Mouse (Mus musculus) spleen, embryonic (tissue): ENCODE results near the gene Slc11a2.

Source experiments
- CTCF ChIA-PET: fragments of 350-600 bp; sonication (Branson Sonifier 250); formaldehyde crosslinking; loops from one replicate; lab custom pipeline; 2022; lab: Charles Lee

Slc11a2 gene

DNA sequence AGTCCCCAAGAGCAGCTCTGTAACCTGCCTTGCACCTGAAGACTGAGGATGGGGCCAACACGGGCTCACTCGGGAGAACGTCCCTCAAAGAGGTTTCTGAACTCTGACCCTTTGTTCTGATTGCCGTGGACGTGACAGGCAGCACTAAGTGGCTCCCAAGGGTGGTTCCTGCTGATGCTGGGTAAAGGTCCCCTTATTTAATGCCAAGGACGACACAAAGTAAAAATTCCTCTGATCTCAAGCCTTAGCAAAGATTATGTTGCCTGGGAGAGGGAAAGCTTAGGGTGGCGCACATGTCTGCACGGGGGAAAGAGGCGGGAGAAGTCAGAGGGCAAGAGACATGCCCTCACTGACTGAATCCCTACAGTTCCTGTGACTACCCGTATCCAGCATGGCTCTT, 11.6 kb upstream of the Slc11a2 start:
- CTCF ChIA-PET = no interaction called here

GRCm38 (mm10) chr15:100436112-100436511, 11.2 kb upstream of the Slc11a2 start:
- CTCF ChIA-PET = no interaction called here

- CTCF ChIA-PET = interaction anchor here (0.6 kb wide), 1 partner anchor 22 kb away, joined by 3 read pairs; no protein-coding TSS in a partner anchor
Observed at GRCm38 (mm10) chr15:100433234-100433633, 8.4 kb upstream of the Slc11a2 start.

GRCm38 (mm10) chr15:100429959-100430565, 5.2 kb upstream of the Slc11a2 start:
- CTCF ChIA-PET = no interaction called here

DNA sequence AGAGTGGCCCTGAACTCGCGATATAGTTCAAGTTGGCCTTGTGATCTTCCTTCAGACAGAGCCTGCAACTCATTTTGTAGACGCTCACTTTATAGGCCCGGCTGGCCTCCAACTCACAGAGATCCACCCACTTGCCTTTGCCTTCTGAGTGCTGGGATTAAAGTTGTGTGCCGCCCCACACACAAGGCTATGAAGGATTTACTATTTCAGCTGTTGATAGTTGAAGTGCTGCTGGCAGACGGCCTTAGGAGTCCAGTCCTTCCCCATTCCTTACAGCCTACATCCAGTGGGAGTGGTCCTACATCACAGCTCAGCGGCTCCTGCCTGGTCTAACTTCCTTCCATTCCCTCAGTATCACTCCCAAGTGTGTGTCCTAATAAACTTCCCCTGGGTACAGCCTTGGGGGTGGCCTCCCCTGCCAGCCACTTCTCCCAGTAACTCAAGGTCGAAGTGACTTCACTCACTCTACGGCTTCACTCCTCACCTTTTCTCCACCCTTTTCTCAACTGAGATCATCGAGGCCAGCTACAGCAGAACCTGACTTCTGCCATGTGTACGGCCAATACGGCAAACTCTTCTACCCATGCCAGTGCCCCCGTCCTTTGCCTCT, 3.5 kb upstream of the Slc11a2 start:
- CTCF ChIA-PET = interaction anchor here (0.7 kb wide), 1 partner anchor 567 kb away, joined by 7 read pairs; no protein-coding TSS in a partner anchor

GRCm38 (mm10) chr15:100423916-100424315, 956 bp downstream of the Slc11a2 start:
- CTCF ChIA-PET = interaction anchor here (1.4 kb wide), 1 partner anchor 19 kb away, joined by 7 read pairs; no protein-coding TSS in a partner anchor

GRCm38 (mm10) chr15:100422899-100423860, 1.7 kb downstream of the Slc11a2 start:
- CTCF ChIA-PET = interaction anchor here (0.6 to 1.4 kb wide), 4 partner anchors 13 to 1594 kb away, joined by 3 to 7 read pairs (median 4); no protein-coding TSS in a partner anchor

DNA sequence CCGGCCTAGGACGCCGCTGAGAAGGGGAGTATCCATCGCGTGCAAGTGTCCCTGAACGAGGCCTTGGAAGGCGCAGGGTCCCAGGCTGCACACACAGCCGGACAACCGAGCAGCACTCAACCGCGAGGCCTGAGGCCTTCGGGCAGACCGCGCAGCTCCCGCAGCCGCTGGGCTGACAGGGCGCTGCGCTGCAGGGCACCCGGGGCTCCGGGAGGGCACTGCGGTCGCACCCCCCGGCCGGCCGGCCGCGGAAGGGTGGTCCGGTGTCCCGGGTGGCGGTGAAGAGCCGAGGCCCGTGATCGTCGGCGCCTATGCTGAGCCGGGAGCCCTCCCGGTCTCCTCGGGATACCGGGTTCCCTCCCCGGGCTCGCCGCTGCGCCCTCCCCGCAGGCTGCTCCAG, 2.4 kb downstream of the Slc11a2 start:
- CTCF ChIA-PET = interaction anchor here (0.6 kb wide), 1 partner anchor 12 kb away, joined by 3 read pairs; no protein-coding TSS in a partner anchor

- CTCF ChIA-PET = interaction anchor here (0.6 kb wide), 1 partner anchor 716 kb away, joined by 6 read pairs; the partner anchor contains the start of gene Gm17349
Observed at GRCm38 (mm10) chr15:100421758-100422197, 3.1 kb downstream of the Slc11a2 start, which contains the start of gene Gm5475. Gene Gm5475, plus strand, starts transcription at chr15:100422147.

GRCm38 (mm10) chr15:100421059-100421757, 3.7 kb downstream of the Slc11a2 start:
- CTCF ChIA-PET = interaction anchor here (0.6 kb wide), 1 partner anchor 716 kb away, joined by 6 read pairs; the partner anchor contains the start of gene Gm17349

GRCm38 (mm10) chr15:100419901-100420745, 4.7 kb downstream of the Slc11a2 start:
- CTCF ChIA-PET = no interaction called here

DNA sequence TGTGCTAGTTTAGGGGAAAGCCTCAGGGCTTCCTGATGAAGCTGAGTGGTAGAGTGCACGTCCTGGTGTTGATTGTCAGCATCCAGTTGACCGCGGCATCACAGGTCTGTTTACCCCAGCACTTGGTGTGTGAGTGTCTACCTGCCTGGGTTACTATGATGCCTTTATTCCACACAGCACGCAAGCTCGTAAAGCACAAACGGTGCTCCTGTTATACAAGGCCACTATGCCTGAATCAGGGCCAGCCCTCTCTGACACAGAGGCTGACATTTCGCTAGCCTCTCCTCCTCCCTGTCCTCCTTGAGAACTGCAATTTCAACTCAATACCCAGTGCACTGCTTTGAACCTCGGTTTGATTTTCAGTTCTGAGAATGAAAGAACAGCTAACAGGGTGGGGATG, 5.6 kb downstream of the Slc11a2 start:
- CTCF ChIA-PET = no interaction called here

GRCm38 (mm10) chr15:100417854-100418450, 6.9 kb downstream of the Slc11a2 start:
- CTCF ChIA-PET = interaction anchor here (0.6 kb wide), 1 partner anchor 1832 kb away, joined by 3 read pairs; no protein-coding TSS in a partner anchor

DNA sequence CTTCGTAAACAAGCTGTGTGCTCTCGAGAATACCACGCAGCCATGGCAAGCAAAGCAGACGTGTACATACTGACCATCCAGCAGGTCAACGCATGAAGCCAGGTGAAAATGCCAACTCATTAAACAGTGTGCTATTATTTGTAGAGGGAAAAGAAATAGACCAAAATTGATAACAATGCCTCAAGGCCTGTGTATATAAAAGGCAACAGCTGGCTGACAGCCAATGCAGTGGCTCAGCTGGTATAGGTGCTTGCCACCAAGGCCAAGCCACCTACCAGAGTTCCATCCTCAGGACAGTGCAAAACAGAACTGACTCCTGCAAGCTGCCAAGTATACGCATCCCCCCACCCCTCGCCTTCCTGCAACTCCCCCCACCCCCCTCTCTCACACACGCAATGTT, 9.2 kb downstream of the Slc11a2 start:
- CTCF ChIA-PET = no interaction called here

GRCm38 (mm10) chr15:100414942-100415341, 9.9 kb downstream of the Slc11a2 start:
- CTCF ChIA-PET = no interaction called here

DNA sequence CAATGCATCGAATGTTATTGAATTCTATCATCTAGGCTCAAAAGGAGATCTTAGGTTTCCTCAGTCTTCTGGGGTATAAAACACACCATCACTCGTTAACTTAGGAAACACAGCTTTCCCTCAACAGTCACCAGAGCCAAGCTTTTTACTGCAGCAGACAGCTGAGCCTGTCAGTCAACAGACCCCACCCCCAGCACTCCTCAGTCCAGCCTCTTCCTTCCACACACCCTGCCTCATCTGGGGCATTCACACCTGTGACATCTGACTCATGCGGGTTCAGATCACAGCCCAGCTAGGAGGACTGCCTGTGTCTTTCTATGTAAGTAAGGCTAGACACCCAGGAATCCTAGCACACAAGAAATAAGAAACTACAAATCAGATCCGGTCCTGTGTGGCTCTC, 10.9 kb downstream of the Slc11a2 start:
- CTCF ChIA-PET = no interaction called here

- CTCF ChIA-PET = no interaction called here
Observed at GRCm38 (mm10) chr15:100413306-100413705, 11.6 kb downstream of the Slc11a2 start.

DNA sequence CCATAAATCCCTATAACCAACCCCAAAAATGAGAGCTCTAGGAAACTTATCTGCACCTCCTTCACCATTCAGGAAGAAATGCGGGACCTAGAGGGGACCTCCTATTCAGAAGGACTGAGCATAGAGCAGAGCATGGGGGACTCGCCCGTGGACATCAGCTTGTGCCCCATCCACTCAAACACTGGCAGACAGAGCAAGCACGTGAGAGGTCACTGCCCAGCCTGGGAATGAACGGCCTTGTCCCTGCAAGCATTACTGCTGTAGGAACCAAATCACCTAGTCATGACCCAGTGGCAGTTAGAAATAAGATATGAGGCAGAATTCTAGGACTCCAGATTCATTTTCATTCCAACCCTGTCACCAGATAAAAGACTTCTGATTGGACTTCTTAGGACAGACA, 13.1 kb downstream of the Slc11a2 start:
- CTCF ChIA-PET = no interaction called here

DNA sequence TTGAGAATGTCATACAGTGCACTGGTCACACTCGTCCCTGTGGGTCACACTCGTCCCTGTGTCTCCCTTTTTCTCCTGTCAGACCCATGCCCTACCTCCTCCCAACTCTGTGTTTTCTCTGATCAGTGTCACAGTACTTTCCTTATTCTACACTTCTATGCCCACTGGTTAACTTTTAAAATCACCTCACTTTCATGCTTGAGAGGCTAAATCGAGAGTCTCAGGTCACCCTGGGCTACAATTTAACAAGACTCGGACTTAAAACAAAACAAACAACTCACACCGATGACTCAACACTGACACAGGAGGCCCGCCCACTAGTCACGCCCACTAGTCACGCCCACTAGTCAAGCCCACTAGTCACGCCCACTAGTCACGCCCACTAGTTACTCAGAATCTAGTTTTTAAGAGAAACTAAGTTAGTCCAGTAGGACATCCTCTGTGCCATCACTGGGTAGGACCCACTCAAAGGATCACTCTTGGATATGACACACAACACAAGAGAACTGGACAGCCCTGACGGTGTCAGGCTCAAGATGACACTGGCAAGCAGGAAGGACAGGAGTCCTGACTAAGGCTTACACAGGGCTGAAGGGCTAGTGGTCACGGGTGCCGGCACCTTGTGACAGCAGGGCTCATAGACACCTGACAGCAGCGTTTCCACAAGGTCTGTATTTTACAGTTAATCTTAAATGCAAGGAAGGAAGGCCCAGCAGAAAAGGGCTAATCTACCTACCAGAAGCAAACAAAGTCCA, 13.8 kb downstream of the Slc11a2 start:
- CTCF ChIA-PET = no interaction called here
